Mouse (Mus musculus) heart, embryonic 16.5 days (tissue): ENCODE results near the gene Arhgef10l. TPM values are rescaled to one million over a fixed set of nuclear protein-coding genes. Genes with fewer than 3 reads are reported as not detected.

Source experiments
- ATAC-seq: fragments of 200-750 bp; cut with Nextera tagmentation; replicated peaks from 2 replicates; pipeline ENCODE4 v1.8.0; 2017; ENCODE audit warnings: moderate number of reproducible peaks; ENCODE audit not compliant: insufficient read depth, low FRiP score; ENCODE audit errors: extremely low read depth
- H3K27ac ChIP-seq: fragments of 300-500 bp; sonication (generic); 2 replicates; pipeline ENCODE4 v1.5.1; 2014; ENCODE audit warnings: mild to moderate bottlenecking, low read length, control low read depth, moderate library complexity
- H3K27me3 ChIP-seq: fragments of 300-500 bp; sonication (generic); 2 replicates; pipeline ENCODE4 v1.6.1; 2014; ENCODE audit warnings: low read length, mixed read lengths; ENCODE audit not compliant: control insufficient read depth, insufficient read depth
- H3K36me3 ChIP-seq: fragments of 300-500 bp; sonication (generic); 2 replicates; pipeline ENCODE4 v1.6.1; 2014; ENCODE audit not compliant: control insufficient read depth, insufficient read depth
- H3K4me1 ChIP-seq: fragments of 300-500 bp; sonication (generic); 2 replicates; pipeline ENCODE4 v1.6.1; 2014; ENCODE audit warnings: low read length, mixed read lengths; ENCODE audit not compliant: control insufficient read depth, insufficient read depth
- H3K4me2 ChIP-seq: fragments of 300-500 bp; sonication (generic); 2 replicates; pipeline ENCODE4 v1.6.1; 2014; ENCODE audit warnings: low read depth, mild to moderate bottlenecking, control low read depth, low read length
- H3K4me3 ChIP-seq: fragments of 300-500 bp; sonication (generic); 2 replicates; pipeline ENCODE4 v1.5.1; 2014; ENCODE audit warnings: mild to moderate bottlenecking, control low read depth, low read length
- H3K9ac ChIP-seq: fragments of 300-500 bp; sonication (generic); 2 replicates; pipeline ENCODE4 v1.6.1; 2014; ENCODE audit warnings: low read length, control low read depth
- H3K9me3 ChIP-seq: fragments of 300-500 bp; sonication (generic); replicated peaks from 2 replicates; pipeline ENCODE4 v1.6.1; 2016; ENCODE audit warnings: low read length; ENCODE audit not compliant: control insufficient read depth
- WGBS: fragments of 180-500 bp; shearing (Covaris S2); extraction: QIAGEN DNeasy Blood & Tissue Kit; methylation state at CpG from one replicate; pipeline ENCODE4 v1.1.7; 2014; 5-methylcytosine and 5-hydroxymethylcytosine counted together
- polyA plus RNA-seq: library from polyadenylated mRNA; unstranded; fragments of >200 nt; fragmentation: Nextera tagmentation; extraction: Ambion mirVana; gene quantifications from 2 replicates; pipeline ENCODE4 v1.2.1, GENCODE M21; 2015

Arhgef10l gene
- polyA plus RNA-seq, 1 experiment from 2014 or later, result 18.6 TPM

- H3K4me1 ChIP-seq, result peaks cover 35% of the 10 kb centered on the region
- H3K36me3 ChIP-seq, result no peaks in the 10 kb centered on the region
- H3K9me3 ChIP-seq, result no peaks in the 10 kb centered on the region
- no peak overlapping the region for H3K4me2 ChIP-seq
- 45% methylated on average over 4 of the region's 4 CpGs for WGBS
- H3K9ac ChIP-seq, result peak overlapping the region; percentile 21; the same call in 1 of the 2 replicates
- H3K27ac ChIP-seq, result peak overlapping the region; percentile 89
- no peak overlapping the region for H3K4me3 ChIP-seq
- no peak for ATAC-seq
- H3K27me3 ChIP-seq, result no peaks in the 10 kb centered on the region
Observed at GRCm38 (mm10) chr4:140622819-140623218, 43.0 kb downstream of the Arhgef10l start.

GRCm38 (mm10) chr4:140620496-140620895, 45.3 kb downstream of the Arhgef10l start:
- Histone ChIP-seq H3K27me3 (no peaks in the 10 kb centered on the region), H3K4me3 (no peak overlapping the region), H3K4me1 (peaks cover 54% of the 10 kb centered on the region), H3K27ac (no peak overlapping the region), H3K9me3 (no peaks in the 10 kb centered on the region), H3K36me3 (no peaks in the 10 kb centered on the region), H3K9ac (no peak overlapping the region), H3K4me2 (no peak overlapping the region)
- 74% methylated on average over 5 of the region's 5 CpGs for WGBS
- no peak for ATAC-seq

GRCm38 (mm10) chr4:140617391-140618385, 48.1 kb downstream of the Arhgef10l start:
- Histone ChIP-seq H3K4me3 (no peak overlapping the region), H3K9me3 (no peaks in the 10 kb centered on the region), H3K9ac (peak overlapping the region; percentile 27), H3K4me1 (peaks cover 29% of the 10 kb centered on the region), H3K36me3 (no peaks in the 10 kb centered on the region), H3K4me2 (no peak overlapping the region), H3K27me3 (no peaks in the 10 kb centered on the region), H3K27ac (peak overlapping the region; percentile 71)
- 32% methylated on average over 16 of the region's 16 CpGs for WGBS
- ATAC-seq, result peak; percentile 61

- H3K27ac ChIP-seq, result peak overlapping the region; percentile 71
- H3K36me3 ChIP-seq, result no peaks in the 10 kb centered on the region
- H3K27me3 ChIP-seq, result no peaks in the 10 kb centered on the region
- no peak for ATAC-seq
- H3K9ac ChIP-seq, result peak overlapping the region; percentile 27
- H3K4me2 ChIP-seq, result no peak overlapping the region
- peaks cover 26% of the 10 kb centered on the region for H3K4me1 ChIP-seq
- no peak overlapping the region for H3K4me3 ChIP-seq
- 82% methylated on average over 11 of the region's 11 CpGs for WGBS
- no peaks in the 10 kb centered on the region for H3K9me3 ChIP-seq
Observed at GRCm38 (mm10) chr4:140616894-140617293, 48.9 kb downstream of the Arhgef10l start.

GRCm38 (mm10) chr4:140616196-140616595, 49.6 kb downstream of the Arhgef10l start:
- WGBS, result 55% methylated on average over 7 of the region's 7 CpGs
- no peaks in the 10 kb centered on the region for H3K9me3 ChIP-seq
- no peaks in the 10 kb centered on the region for H3K27me3 ChIP-seq
- H3K27ac ChIP-seq, result no peak overlapping the region
- no peak overlapping the region for H3K4me3 ChIP-seq
- no peak overlapping the region for H3K9ac ChIP-seq
- peaks cover 32% of the 10 kb centered on the region for H3K4me1 ChIP-seq
- H3K4me2 ChIP-seq, result no peak overlapping the region
- no peak for ATAC-seq
- H3K36me3 ChIP-seq, result no peaks in the 10 kb centered on the region

GRCm38 (mm10) chr4:140615771-140616170, 50.0 kb downstream of the Arhgef10l start:
- no peak overlapping the region for H3K9ac ChIP-seq
- H3K4me2 ChIP-seq, result no peak overlapping the region
- H3K36me3 ChIP-seq, result no peaks in the 10 kb centered on the region
- no peaks in the 10 kb centered on the region for H3K27me3 ChIP-seq
- ATAC-seq, result no peak
- no peak overlapping the region for H3K4me3 ChIP-seq
- peaks cover 36% of the 10 kb centered on the region for H3K4me1 ChIP-seq
- H3K27ac ChIP-seq, result no peak overlapping the region
- no peaks in the 10 kb centered on the region for H3K9me3 ChIP-seq
- WGBS, result 67% methylated on average over 7 of the region's 7 CpGs

GRCm38 (mm10) chr4:140614553-140614952, 51.3 kb downstream of the Arhgef10l start:
- WGBS, result 88% methylated on average over 5 of the region's 5 CpGs
- no peak overlapping the region for H3K9ac ChIP-seq
- ATAC-seq, result no peak
- H3K4me2 ChIP-seq, result no peak overlapping the region
- H3K4me1 ChIP-seq, result peaks cover 40% of the 10 kb centered on the region
- no peak overlapping the region for H3K4me3 ChIP-seq
- H3K36me3 ChIP-seq, result no peaks in the 10 kb centered on the region
- H3K27me3 ChIP-seq, result no peaks in the 10 kb centered on the region
- no peaks in the 10 kb centered on the region for H3K9me3 ChIP-seq
- H3K27ac ChIP-seq, result no peak overlapping the region

GRCm38 (mm10) chr4:140614145-140614544, 51.7 kb downstream of the Arhgef10l start:
- H3K27ac ChIP-seq, result no peak overlapping the region
- no peaks in the 10 kb centered on the region for H3K9me3 ChIP-seq
- 84% methylated on average over 6 of the region's 6 CpGs for WGBS

More at GRCm38 (mm10) chr4:140614145-140614544, 51.7 kb downstream of the Arhgef10l start:
- H3K4me2 ChIP-seq, result no peak overlapping the region
- no peaks in the 10 kb centered on the region for H3K27me3 ChIP-seq
- peaks cover 40% of the 10 kb centered on the region for H3K4me1 ChIP-seq
- H3K4me3 ChIP-seq, result no peak overlapping the region
- ATAC-seq, result no peak
- H3K9ac ChIP-seq, result no peak overlapping the region
- H3K36me3 ChIP-seq, result no peaks in the 10 kb centered on the region
